Mouse (Mus musculus) kidney, adult 2 months (tissue): ENCODE measurements at regions not wholly inside any gene's neighbourhood (a gene's known extent, or its start where the extent isn't known, plus 50 kb on each side); places are given as distances from the start of the nearest gene placed in this dataset.

Source experiments
- CTCF ChIP-seq: fragments of 200-500 bp; conservative IDR thresholded peaks from 2 replicates; pipeline ENCODE4 v1.5.1; 2011; ENCODE audit warnings: low read depth, mild to moderate bottlenecking, control low read depth, low read length, moderate library complexity, mixed read lengths; ENCODE audit not compliant: insufficient read depth, insufficient read length
- POLR2A ChIP-seq: fragments of 200-500 bp; IDR thresholded peaks from one replicate; pipeline ENCODE4 v1.6.1; 2011; ENCODE audit warnings: low read depth, low read length, control low read depth

DNA sequence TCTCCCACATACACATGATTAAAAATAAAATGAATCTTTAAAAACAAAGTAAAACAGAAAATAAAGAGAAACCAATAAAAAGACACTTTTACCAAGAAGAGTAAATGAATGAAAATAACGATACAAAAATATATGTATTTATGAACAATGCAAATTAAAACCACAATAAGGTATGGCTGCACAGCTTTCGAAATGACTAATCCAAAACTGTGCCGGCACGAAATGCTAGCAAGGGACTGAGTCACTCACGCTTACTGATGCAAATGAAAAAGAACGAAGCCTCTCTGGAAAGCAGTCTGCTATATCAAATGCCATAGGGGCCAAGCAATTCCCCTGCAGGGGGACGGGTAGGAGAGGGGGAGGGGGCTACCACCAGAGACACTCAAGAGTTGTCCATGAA is 704.0 kb downstream of the 4930447A16Rik start:
- TF ChIP-seq CTCF (no peak), POLR2A (no peak)
